Mouse (Mus musculus) kidney, embryonic 16.5 days (tissue): Measurements from ENCODE around the gene Cdk11b. TPM values are rescaled to one million over a fixed set of nuclear protein-coding genes. Genes with fewer than 3 reads are reported as not detected.

ENCODE experiments used
- ATAC-seq: fragments of 200-750 bp; cut with Nextera tagmentation; 2 replicates; pipeline ENCODE4 v1.8.0; 2017; ENCODE audit warnings: moderate TSS enrichment; ENCODE audit not compliant: low FRiP score, low TSS enrichment
- H3K27ac ChIP-seq: fragments of 300-500 bp; sonication (generic); 2 replicates; pipeline ENCODE4 v1.5.1; 2014; ENCODE audit warnings: low read length
- H3K27me3 ChIP-seq: fragments of 300-500 bp; sonication (generic); 2 replicates; pipeline ENCODE4 v1.6.1; 2014; ENCODE audit warnings: low read length, control low read depth, mixed read lengths; ENCODE audit not compliant: insufficient read depth
- H3K36me3 ChIP-seq: fragments of 300-500 bp; sonication (generic); 2 replicates; pipeline ENCODE4 v1.6.1; 2014; ENCODE audit warnings: low read length, control low read depth, mixed read lengths; ENCODE audit not compliant: insufficient read depth
- H3K4me1 ChIP-seq: fragments of 300-500 bp; sonication (generic); 2 replicates; pipeline ENCODE4 v1.6.1; 2014; ENCODE audit warnings: low read length, control low read depth, mixed read lengths; ENCODE audit not compliant: insufficient read depth
- H3K4me2 ChIP-seq: fragments of 300-500 bp; sonication (generic); replicated peaks from 2 replicates; pipeline ENCODE4 v1.6.1; 2014; ENCODE audit warnings: low read depth, low read length
- H3K4me3 ChIP-seq: fragments of 300-500 bp; sonication (generic); 2 replicates; pipeline ENCODE4 v1.5.1; 2014; ENCODE audit warnings: mild to moderate bottlenecking, low read length
- H3K9ac ChIP-seq: fragments of 300-500 bp; sonication (generic); replicated peaks from 2 replicates; pipeline ENCODE4 v1.6.1; 2014; ENCODE audit warnings: low read length
- H3K9me3 ChIP-seq: fragments of 300-500 bp; sonication (generic); 2 replicates; pipeline ENCODE4 v1.6.1; 2016; ENCODE audit warnings: low read length, control low read depth
- WGBS: fragments of 180-500 bp; shearing (Covaris S2); extraction: QIAGEN DNeasy Blood & Tissue Kit; methylation state at CpG from one replicate; pipeline ENCODE4 v1.1.7; 2014; 5-methylcytosine and 5-hydroxymethylcytosine counted together
- polyA plus RNA-seq: library from polyadenylated mRNA; unstranded; fragments of >200 nt; fragmentation: Nextera tagmentation; extraction: Ambion mirVana; gene quantifications from 2 replicates; pipeline ENCODE4 v1.2.1, GENCODE M21; 2015

Cdk11b gene
- polyA plus RNA-seq: 56.6 and 65.6 TPM in 2 replicates

GRCm38 (mm10) chr4:155624338-155625291, at the start of gene Cdk11b:
Cdk11b (plus strand) TSS chr4:155624854.
- Histone ChIP-seq H3K9me3 (no peaks in the 10 kb centered on the region), H3K27me3 (no peaks in the 10 kb centered on the region), H3K4me3 (peak within 1 kb of the TSS; percentile 92), H3K27ac (peak within 1 kb of the TSS; percentile 95), H3K4me2 (peak within 1 kb of the TSS; percentile 89), H3K9ac (peak within 1 kb of the TSS; percentile 88), H3K36me3 (peaks cover 26% of the 10 kb centered on the region), H3K4me1 (peaks cover 8% of the 10 kb centered on the region; the same call in 1 of the 2 replicates)
- peak; percentile 100 for ATAC-seq
- WGBS: under 1% methylated on average over 84 of the region's 84 CpGs

DNA sequence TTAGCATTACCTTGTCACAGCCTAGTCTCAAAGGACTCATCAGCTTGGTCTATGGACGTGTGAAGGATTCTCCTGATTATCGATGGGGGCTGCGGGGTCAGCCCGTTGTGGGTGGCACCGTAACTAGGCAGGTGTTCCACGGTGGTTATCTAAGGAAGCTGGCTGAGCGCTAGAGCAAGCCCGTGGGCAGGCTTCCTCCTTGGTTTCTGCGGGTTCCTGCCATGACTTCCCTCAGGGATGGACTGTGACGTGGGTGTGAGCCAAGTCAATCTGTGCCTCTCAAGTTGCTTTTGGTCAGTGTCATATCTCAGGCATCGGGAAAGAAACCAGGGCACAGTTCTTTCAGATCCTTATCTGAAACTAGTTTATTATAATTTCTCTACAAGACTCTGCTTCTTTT, 49.7 kb upstream of the Cdk11b start:
- H3K4me1 ChIP-seq: no peaks in the 10 kb centered on the region
- no peak for ATAC-seq
- 83% methylated on average over 11 of the region's 11 CpGs for WGBS

GRCm38 (mm10) chr4:155575521-155575920, 49.1 kb upstream of the Cdk11b start:
- no peak overlapping the region for H3K9ac ChIP-seq
- 89% methylated on average over 8 of the region's 8 CpGs for WGBS
- no peaks in the 10 kb centered on the region for H3K4me1 ChIP-seq
- no peaks in the 10 kb centered on the region for H3K9me3 ChIP-seq
- no peaks in the 10 kb centered on the region for H3K27me3 ChIP-seq
- H3K36me3 ChIP-seq: no peaks in the 10 kb centered on the region
- no peak overlapping the region for H3K27ac ChIP-seq
- no peak overlapping the region for H3K4me3 ChIP-seq
- ATAC-seq: no peak
- H3K4me2 ChIP-seq: no peak overlapping the region

More for the DNA sequence above, 49.7 kb upstream of the Cdk11b start:
- H3K27ac ChIP-seq: no peak overlapping the region
- no peaks in the 10 kb centered on the region for H3K36me3 ChIP-seq
- no peak overlapping the region for H3K4me3 ChIP-seq
- H3K9ac ChIP-seq: no peak overlapping the region
- H3K4me2 ChIP-seq: no peak overlapping the region
- no peaks in the 10 kb centered on the region for H3K27me3 ChIP-seq
- H3K9me3 ChIP-seq: no peaks in the 10 kb centered on the region

DNA sequence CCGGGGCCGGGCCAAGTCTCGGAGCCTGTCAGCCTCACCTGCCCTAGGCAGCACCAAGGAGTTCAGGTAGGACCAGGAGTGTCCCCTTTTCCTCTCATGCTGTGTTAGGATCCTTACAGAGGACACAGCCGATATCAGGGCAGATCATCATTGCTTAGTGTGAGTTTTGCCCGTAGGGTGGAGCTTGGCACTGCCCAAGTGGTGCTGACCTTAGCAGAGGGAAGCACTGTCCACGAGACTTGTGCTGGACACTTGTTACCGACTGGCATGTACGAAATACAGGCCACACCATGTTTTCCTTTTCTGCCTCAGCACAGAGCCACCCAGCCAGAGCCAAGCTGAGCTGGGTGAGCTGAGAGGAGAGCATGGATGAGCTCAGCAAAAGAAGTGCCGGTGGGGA, 47.5 kb upstream of the Cdk11b start:
- Histone ChIP-seq H3K4me3 (no peak overlapping the region), H3K4me2 (no peak overlapping the region), H3K9me3 (no peaks in the 10 kb centered on the region), H3K9ac (no peak overlapping the region), H3K36me3 (0 out of 2 replicates have a peak, but pooled peaks cover 1% of the 10 kb centered on the region), H3K4me1 (no peaks in the 10 kb centered on the region), H3K27me3 (no peaks in the 10 kb centered on the region), H3K27ac (no peak overlapping the region)
- no peak for ATAC-seq
- WGBS: 90% methylated on average over 9 of the region's 9 CpGs

DNA sequence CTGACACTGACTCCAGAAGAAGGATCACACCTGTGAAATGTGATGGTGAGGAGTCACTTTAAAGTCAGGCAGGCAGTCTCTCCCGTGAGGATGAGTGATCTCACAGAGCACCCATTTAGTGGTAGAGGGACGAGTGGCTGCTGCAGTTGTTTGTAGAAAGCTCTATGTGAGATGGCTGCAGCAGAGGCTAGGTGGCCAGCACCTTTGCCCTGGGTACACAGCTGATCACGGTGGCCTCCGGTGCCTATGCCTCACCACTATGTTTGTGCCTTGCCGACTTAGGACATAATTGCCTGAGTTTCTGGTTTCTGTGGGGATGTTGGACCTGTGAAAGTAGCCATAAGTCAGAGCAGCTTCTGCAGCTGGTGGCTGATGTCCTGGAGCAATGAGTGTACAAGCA, 46.9 kb upstream of the Cdk11b start:
- no peaks in the 10 kb centered on the region for H3K4me1 ChIP-seq
- H3K9me3 ChIP-seq: no peaks in the 10 kb centered on the region
- no peak overlapping the region for H3K9ac ChIP-seq
- no peak for ATAC-seq
- no peak overlapping the region for H3K4me2 ChIP-seq
- H3K27me3 ChIP-seq: no peaks in the 10 kb centered on the region
- H3K27ac ChIP-seq: no peak overlapping the region
- no peak overlapping the region for H3K4me3 ChIP-seq
- H3K36me3 ChIP-seq: 0 out of 2 replicates have a peak, but pooled peaks cover 3% of the 10 kb centered on the region
- 84% methylated on average over 5 of the region's 5 CpGs for WGBS

GRCm38 (mm10) chr4:155578336-155579125, 46.1 kb upstream of the Cdk11b start:
- 84% methylated on average over 7 of the region's 7 CpGs for WGBS
- Histone ChIP-seq H3K27ac (no peak overlapping the region), H3K4me3 (no peak overlapping the region), H3K36me3 (0 out of 2 replicates have a peak, but pooled peaks cover 3% of the 10 kb centered on the region), H3K4me1 (no peaks in the 10 kb centered on the region), H3K4me2 (no peak overlapping the region), H3K27me3 (no peaks in the 10 kb centered on the region), H3K9ac (no peak overlapping the region), H3K9me3 (no peaks in the 10 kb centered on the region)
- ATAC-seq: no peak

DNA sequence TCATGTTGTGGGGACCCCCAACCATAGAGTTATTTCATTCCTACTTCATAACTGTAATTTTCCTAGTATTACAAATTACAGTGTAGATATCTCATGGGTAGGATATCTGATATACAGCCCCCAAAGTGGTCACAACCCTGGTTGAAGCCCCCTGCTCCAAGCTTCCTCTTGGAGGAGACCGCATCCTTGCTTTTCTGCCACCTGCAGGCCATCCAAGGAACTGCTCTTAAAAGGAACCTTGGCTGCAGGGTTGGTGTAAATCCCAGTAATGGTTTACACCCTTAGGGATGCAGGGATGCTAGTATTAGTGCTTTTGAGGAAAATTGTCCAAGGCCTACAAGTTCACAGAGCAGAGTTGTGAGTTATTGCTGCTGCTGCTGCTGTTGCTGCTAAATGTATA, 44.2 kb upstream of the Cdk11b start:
- Histone ChIP-seq H3K9ac (no peak overlapping the region), H3K27me3 (no peaks in the 10 kb centered on the region), H3K4me3 (no peak overlapping the region), H3K9me3 (no peaks in the 10 kb centered on the region), H3K4me2 (no peak overlapping the region), H3K4me1 (no peaks in the 10 kb centered on the region), H3K36me3 (peaks cover 20% of the 10 kb centered on the region), H3K27ac (no peak overlapping the region)
- WGBS: 30% methylated on average over 1 of the region's 1 CpGs
- ATAC-seq: no peak

- Histone ChIP-seq H3K4me2 (no peak overlapping the region), H3K27ac (no peak overlapping the region), H3K4me1 (no peaks in the 10 kb centered on the region), H3K4me3 (no peak overlapping the region), H3K9me3 (no peaks in the 10 kb centered on the region), H3K36me3 (peaks cover 34% of the 10 kb centered on the region), H3K9ac (no peak overlapping the region), H3K27me3 (no peaks in the 10 kb centered on the region)
- 84% methylated on average over 6 of the region's 6 CpGs for WGBS
- no peak; the same call in 1 of the 2 replicates for ATAC-seq
Observed at GRCm38 (mm10) chr4:155582279-155582905, 42.3 kb upstream of the Cdk11b start.

DNA sequence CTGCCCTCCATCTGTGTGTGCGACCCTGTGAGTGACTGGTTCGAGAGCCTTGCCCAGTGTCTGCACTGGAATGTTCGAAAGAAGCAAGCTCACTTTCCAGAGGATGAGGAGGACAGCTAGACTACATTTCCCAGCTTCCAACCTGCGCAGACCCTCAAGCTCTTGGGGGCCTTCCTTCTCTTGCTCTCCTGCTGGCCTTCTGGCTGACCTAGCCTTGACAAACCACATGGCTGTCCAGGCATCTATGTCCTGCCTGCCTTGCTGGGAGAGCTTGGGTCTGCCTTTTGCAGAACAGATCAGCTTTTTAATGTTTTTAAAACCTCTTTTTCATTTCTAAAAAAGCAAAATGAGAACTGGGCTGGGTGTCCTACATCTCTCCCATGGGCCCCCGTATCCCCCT, 35.3 kb upstream of the Cdk11b start:
- no peaks in the 10 kb centered on the region for H3K27me3 ChIP-seq
- peaks cover 46% of the 10 kb centered on the region for H3K36me3 ChIP-seq
- no peak overlapping the region for H3K9ac ChIP-seq
- H3K4me3 ChIP-seq: no peak overlapping the region
- H3K27ac ChIP-seq: no peak overlapping the region
- no peaks in the 10 kb centered on the region for H3K4me1 ChIP-seq
- 82% methylated on average over 5 of the region's 5 CpGs for WGBS
- H3K9me3 ChIP-seq: no peaks in the 10 kb centered on the region
- H3K4me2 ChIP-seq: no peak overlapping the region
- no peak for ATAC-seq
